Mouse (Mus musculus) heart, adult 2 months (tissue): ENCODE results near the gene Itpr1.

Experiments
- CTCF ChIP-seq: fragments of 200-600 bp; IDR thresholded peaks from 2 replicates; pipeline ENCODE4 v1.8.1; 2022; ENCODE audit warnings: antibody characterized with exemption, mild to moderate bottlenecking, moderate library complexity
- POLR2A ChIP-seq: fragments of 200-500 bp; IDR thresholded peaks from 2 replicates; pipeline ENCODE4 v1.6.1; 2011; ENCODE audit warnings: mild to moderate bottlenecking, low read depth, low read length, control low read depth; ENCODE audit not compliant: insufficient read depth

GRCm38 (mm10) chr6:108544917-108545316, 332.0 kb downstream of the Itpr1 start:
- TF ChIP-seq CTCF (no peak), POLR2A (no peak)
